Mouse (Mus musculus) ES-E14 (cell line): Measurements from ENCODE around the gene Tek.

Source experiments
- CHD2 ChIP-seq: IDR thresholded peaks from 2 replicates; pipeline ENCODE4 v1.6.1; 2014; ENCODE audit warnings: mild to moderate bottlenecking, low read depth, low read length, inconsistent platforms
- HCFC1 ChIP-seq: IDR thresholded peaks from 2 replicates; pipeline ENCODE4 v1.6.1; 2012; ENCODE audit warnings: low read length, inconsistent platforms, borderline replicate concordance; ENCODE audit not compliant: insufficient read depth
- MAFK ChIP-seq: IDR thresholded peaks from 2 replicates; pipeline ENCODE4 v1.6.1; 2014; ENCODE audit warnings: mild to moderate bottlenecking, low read depth, low read length, inconsistent platforms; ENCODE audit not compliant: insufficient read depth
- ZC3H11A ChIP-seq: IDR thresholded peaks from 2 replicates; pipeline ENCODE4 v1.6.1; 2012; ENCODE audit warnings: low read depth, mild to moderate bottlenecking, inconsistent platforms, low read length, borderline replicate concordance
- ZNF384 ChIP-seq: IDR thresholded peaks from 2 replicates; pipeline ENCODE4 v1.6.1; 2012; ENCODE audit warnings: low read depth, low read length, inconsistent platforms

DNA sequence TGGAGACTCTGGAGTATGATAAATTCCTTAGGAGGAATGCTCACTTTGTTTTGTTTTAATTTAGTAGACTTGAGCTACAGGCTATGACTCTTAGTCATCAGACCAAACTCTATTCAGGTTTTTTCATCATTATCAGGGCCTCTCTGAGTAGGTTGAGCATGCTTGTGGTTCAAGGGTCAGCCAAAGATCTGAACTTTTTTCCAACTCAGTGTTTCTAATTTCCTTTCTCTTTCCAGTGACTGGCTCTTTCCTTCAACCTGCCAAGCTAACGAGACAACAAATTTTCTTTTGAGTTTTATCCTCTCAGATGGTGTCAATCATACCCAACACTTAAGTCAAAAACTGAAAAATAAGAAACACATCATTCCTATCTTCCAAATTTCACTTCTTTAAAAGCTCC is 71.5 kb downstream of the Tek start:
- no peak for TF ChIP-seq MAFK
- no peak for TF ChIP-seq ZC3H11A
- TF ChIP-seq CHD2: no peak
- no peak for TF ChIP-seq HCFC1
- TF ChIP-seq ZNF384: no peak
